Mouse (Mus musculus): Measurements from ENCODE around the gene Lrfn2. TPM values are rescaled to one million over a fixed set of nuclear protein-coding genes. Genes with fewer than 3 reads are reported as not detected.

The Lrfn2 gene
- polyA plus RNA-seq, 3 experiments from 2014 or later = not detected

DNA sequence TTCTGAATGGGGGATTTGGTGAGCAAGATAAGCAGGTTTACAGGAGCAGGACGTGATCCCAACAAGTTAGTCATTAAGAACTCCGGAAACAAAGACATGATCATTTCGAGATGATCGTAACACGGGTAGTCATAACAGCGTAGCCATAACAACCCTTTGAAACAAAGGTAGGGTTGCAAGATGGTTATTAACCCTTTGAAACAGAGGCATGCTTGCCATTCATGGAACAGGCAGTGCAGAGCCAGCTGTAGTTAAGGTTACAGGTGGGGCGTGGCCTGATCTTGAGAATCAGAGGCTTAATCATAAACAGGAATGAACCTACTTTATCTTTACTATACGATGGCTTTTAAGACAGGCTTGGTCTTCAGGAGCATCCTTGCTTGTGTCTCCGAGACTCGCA lies 39.1 kb downstream of the Lrfn2 start:
- ATAC-seq = no peak

- ATAC-seq = no peak
Measured at GRCm38 (mm10) chr17:48972866-48973265, 40.7 kb downstream of the Lrfn2 start.

DNA sequence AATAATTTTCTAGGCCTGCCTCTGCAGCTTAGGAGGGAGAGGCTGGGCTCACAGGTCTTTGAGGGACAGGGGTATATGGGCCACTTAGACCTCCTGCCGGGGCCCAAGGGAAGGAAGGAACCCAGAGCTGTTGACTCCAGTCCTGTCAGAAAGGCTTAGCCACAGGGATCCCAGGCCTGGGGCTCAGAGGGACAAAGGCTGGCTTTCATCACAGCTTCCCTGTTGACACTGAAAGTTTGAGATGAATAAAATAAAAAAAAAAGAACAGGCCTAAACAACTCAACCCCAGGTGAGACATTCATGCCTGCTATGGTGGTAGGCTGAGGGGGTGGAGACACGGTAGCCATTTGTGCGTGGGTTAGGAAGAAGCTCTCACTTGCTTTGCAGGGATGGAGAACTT lies 41.2 kb downstream of the Lrfn2 start:
- no peak for ATAC-seq

GRCm38 (mm10) chr17:48975055-48975454 lies 42.9 kb downstream of the Lrfn2 start:
- no peak for ATAC-seq

GRCm38 (mm10) chr17:48976611-48977022 lies 44.4 kb downstream of the Lrfn2 start:
- no peak for ATAC-seq

DNA sequence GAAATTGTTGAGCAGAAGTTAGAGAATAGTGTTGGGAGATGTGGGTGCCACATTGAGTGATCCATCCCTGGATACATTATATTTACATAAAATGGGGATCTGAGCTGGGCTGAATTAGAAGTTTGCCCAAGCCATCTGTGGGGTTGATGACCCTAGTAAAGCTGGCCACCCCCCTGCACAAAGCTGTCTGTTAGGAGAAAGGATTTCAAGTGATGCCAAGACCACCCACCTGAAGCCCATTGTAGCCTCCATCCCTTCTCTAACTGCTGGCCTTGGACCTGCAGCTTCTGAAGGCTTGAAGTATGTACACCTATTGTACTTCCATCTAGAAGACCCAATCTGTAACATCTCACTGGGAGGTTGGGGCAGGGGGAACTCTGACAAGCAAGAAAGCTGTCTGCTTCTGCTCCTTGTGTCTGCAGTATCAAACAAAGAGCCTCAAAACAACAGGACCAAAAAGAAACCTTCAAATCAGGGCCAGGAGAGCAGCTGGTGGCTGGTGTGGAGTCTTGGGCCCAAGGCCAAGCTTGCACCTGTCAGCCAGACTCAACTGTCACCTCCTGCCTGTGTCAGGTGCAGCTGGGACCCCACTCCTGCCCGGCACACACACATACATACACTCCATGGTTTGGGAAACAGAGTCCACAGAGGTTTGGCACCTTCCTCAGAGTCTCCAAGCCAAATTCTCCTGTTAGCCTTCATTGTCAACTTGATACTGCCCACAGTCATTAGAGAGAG lies 63.2 kb downstream of the Lrfn2 start:
- ATAC-seq = no peak

DNA sequence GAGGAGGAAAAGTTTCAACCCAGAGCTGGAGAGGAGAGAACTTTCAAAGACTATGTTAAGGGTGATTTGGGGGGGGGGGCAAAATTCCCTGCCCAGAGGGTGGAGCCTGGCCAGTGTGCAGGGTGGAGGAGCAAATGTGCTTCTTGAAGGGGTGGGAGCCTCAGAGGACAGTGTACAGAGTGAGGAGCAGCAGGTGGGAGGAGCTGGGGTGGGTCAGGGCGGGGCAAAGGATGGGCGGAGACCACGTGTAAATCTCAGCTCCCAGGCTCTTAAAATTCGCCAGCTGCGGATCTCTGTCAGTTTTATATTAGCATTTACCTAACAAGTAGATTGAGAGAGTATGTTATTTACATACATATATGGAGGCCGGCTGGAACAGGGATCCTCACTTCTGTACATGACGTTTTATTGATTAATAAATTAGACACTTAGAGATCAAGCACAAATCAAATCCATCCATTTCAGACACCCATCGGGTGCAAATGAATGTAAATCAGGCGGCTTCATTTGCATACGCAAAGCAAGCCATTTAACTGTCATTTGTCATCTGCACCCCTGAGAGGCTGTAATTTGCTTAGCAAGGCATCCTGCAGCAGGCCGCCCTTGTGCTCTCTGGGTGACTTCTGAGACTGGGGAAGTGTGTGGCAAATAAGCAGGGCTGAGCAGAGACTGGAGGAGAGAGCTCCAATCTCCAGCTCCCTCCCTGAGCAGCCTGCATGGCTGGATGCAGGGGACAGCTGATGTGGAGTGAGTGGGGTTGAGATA lies 67.5 kb downstream of the Lrfn2 start:
- no peak for ATAC-seq

DNA sequence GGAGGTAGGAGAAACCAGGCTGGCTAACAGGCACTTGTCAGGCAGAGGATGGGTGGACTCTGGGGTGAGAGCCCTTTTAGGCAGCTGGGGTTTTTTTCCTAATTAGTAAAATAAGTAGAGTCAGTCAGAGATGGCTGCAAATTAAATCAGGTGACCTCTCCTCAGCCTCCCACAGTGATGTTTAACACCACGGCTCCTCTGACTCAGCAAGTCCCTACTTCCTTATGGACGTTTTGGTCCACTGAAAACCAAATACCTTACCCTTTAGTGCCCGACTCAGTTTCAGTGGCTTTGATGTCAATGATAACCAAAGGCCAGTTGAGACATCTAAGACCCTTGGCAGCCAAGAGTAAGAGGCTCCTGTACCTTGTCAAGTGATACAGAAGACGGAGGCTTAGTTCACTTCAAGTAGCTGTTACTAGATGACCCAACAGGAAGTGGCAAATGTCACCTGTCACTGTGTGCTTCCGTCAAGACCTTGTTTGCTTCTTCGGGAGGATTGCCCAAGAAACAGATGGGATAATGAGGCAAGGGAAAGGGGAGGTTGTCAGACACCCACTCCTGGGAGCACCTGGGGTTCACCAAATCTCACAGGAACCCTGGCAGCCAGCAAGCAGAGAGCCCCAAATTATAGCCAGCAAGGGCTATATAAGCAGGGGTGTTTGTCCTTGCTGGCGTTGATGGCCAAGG lies 77.3 kb downstream of the Lrfn2 start:
- ATAC-seq = no peak

- ATAC-seq = no peak
Measured at GRCm38 (mm10) chr17:49013876-49014600, 81.9 kb downstream of the Lrfn2 start.

GRCm38 (mm10) chr17:49015368-49015767 lies 83.2 kb downstream of the Lrfn2 start:
- ATAC-seq = no peak

DNA sequence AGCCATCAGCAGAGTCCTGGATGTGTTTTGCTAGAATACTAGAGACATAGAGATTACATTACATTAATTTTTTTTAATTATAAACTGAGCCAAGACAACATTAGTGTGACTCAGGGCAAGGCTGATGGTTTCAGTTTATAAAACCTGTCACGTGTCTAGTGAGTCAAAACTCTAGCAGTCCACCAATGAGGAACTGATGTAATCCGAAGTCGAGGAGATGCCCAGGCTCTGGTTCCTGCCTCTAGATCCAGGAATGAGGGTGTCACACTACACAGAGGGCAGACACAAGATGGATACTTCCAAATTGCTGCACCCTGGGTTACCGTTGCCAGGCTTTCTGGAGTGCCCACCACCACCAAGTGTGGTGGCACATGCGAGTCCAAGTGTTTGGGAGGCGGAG lies 84.0 kb downstream of the Lrfn2 start:
- no peak for ATAC-seq

- no peak for ATAC-seq
Measured at GRCm38 (mm10) chr17:49017438-49018415, 85.5 kb downstream of the Lrfn2 start.

- no peak for ATAC-seq
Measured at GRCm38 (mm10) chr17:49018774-49019488, 86.8 kb downstream of the Lrfn2 start.

- no peak for ATAC-seq
Measured at GRCm38 (mm10) chr17:49029556-49030268, 97.5 kb downstream of the Lrfn2 start.

DNA sequence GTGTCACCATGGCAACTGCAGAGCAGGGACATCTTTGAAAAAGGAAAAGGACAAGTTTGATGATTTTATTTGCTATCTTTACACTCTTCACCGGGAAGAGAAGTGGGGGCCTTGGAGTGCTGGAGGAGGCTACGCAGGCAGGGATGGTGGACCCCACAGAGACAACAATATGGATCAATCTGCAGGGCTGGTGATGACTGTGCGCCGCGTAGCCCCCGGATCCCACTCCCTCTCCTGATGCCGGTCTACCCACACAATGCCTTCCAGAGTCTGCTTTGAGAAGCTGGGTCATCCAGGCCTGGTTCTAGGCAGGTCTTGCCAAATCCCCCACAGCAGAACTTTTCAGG lies 98.1 kb downstream of the Lrfn2 start:
- no peak for ATAC-seq

DNA sequence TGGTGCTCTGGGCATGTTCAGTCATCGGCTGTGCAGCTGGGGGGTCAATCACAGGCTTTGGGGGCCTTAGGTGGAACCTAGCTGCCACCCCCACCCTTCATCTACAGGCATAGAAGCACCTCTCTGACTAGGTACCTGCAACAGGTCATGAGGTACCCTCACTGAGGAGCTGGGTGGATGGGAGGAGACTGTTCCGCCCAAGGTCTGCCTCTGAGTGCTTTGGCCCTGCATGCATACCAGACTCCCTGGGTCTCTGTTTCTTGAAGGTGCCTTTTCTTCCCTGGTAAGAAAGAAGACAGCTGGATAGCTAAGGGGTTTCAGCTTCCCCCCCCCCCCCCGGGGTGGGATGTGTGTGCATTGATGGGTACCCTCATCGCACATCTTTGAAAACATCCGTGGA lies 98.7 kb downstream of the Lrfn2 start:
- ATAC-seq = no peak

DNA sequence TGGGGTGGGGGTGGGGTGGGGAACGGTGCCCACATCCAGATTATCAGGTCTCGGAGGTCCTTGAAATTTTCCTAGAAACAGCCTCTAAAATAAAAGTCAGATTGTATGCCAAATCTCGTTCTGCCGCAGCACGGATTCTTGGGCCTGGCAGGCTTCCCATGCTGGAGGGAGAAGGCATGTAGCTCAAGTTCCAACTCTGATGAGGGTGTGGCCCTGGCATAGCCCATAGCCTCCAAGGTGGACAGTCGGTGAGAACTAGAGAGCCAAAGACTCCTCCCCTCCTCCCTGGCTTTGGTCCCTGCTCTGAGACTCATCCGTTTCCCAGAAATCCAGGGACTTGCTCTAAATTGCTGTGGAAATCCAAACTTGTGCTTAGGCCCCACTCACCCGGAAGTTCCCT lies 99.6 kb downstream of the Lrfn2 start:
- ATAC-seq = no peak

- no peak for ATAC-seq
Measured at GRCm38 (mm10) chr17:49033276-49033675, 101.1 kb downstream of the Lrfn2 start.

DNA sequence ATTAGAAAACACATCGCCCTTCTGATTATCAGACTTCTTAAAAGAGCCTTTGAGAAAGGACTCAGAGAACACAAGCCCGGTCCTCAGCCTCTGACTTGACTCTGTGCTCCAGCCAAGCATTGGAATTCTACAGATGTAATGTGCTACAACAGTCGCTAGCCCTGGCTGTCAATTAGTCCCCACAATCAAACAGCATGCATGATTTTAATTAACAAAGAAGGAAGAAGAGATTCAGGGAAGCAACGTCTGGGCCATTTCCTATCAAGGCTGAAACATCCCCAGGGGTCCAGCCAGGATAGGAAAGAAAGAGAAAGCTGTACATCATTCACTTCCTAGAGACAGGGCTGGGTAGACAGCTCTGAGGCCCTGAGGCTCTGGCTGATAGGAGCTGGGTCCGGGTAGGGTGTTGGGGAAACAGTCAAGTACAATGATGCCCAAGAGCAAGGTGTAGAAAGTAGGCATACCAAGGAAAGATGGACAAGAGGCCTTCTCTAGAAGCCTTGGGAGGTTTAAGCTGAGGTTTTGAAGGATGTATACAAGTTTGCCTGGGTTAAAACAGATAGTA lies 101.6 kb downstream of the Lrfn2 start:
- ATAC-seq = no peak

DNA sequence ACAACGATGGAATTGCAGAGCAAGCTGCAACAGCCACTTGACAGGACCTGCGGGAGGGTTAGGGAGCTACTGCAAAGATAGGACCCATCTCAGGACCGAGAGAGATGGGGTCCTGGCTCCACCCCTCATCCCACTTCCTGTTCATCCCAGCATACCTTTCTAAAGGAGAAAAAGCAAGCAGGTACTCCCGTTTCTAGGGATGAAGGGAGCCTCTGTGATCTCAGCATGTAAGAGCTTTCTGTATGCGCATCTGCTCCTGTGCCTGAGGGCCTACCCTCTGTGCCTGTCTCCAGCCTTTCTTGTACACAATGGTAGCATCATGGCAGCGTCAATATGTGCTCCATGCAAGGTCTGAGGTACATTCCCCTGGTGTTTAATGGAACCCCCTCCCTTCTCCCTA lies 102.9 kb downstream of the Lrfn2 start:
- no peak for ATAC-seq

Measured in inflammation-experienced regulatory T-cells, adult 6 months (primary cell).